In the genomic region with DNA sequence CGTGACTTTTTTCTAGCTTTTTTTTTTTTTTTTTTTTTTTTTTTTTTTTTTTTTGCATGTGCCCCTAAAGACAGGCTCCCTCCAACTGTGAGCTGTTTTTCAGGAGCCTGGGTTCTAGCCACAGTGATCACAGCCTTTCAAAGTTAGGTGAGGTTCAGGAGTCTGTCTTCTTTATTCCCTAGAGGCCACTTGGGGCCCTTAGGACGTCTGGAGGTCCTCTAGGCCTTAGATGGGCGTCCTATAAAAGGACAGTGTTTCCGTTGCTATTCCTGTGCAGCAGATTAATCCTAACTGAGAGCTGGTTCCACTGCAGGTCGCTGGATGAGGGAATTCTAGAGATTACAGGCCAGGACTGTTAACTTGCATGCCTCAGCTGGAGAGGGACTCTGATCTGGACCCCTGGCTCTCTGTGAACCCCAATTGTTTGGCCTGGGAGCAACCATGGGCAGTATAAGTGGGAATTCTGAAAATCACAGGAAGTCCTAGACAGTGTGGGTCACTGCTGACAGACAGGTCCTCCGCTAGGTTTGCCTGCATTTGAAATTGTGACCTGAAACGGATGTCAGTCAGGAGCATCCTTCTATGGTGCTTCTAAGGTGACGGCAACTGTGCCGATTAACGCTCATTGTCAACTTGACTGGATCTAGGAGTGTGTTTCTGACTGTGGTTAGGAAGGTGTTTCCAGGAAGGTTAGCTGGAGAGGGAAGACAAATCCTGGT, we compare ENCODE assay signal across 22 mouse cellular contexts. TPM values are rescaled to one million over a fixed set of nuclear protein-coding genes. Genes with fewer than 3 reads are reported as not detected.
DNase-seq lines count a peak whose midpoint lies in the region; ATAC-seq and TF ChIP-seq lines count a peak whose summit lies in the region.
"Had no signal": no experiment of that assay in that cellular context is flagged by ENCODE, and none has a peak within 500 bp of the region (broad histone marks: within the 10 kb centered on the region; RNA-seq: fewer than 3 reads in every experiment).

No protein-coding gene starts in this region.

- intact Hi-C loops in heart, postnatal 36 days (cut with DNase I): no loop called here

- H3K36me3 ChIP-seq in heart, embryonic 10.5 days: no peaks in the 10 kb centered on the region
- H3K36me3 ChIP-seq in kidney, embryonic 16.5 days (ENCODE audit: insufficient read depth, low read length): no peaks in the 10 kb centered on the region
- no peaks in the 10 kb centered on the region for H3K36me3 ChIP-seq in midbrain, embryonic 13.5 days
- no peaks in the 10 kb centered on the region for H3K36me3 ChIP-seq in midbrain, embryonic 16.5 days (ENCODE audit: control insufficient read depth, insufficient read depth, low read length)
- no peaks in the 10 kb centered on the region for H3K36me3 ChIP-seq in limb, embryonic 14.5 days (ENCODE audit: control insufficient read depth, insufficient read depth, low read length)
- H3K36me3 ChIP-seq: G1E; hindbrain, embryonic 13.5 days had no signal

- peaks cover 16% of the 10 kb centered on the region for H3K4me1 ChIP-seq in heart, embryonic 10.5 days
- no peaks in the 10 kb centered on the region; the same call in 1 of the 2 replicates for H3K4me1 ChIP-seq in kidney, embryonic 16.5 days (ENCODE audit: insufficient read depth, low read length)
- peaks cover 16% of the 10 kb centered on the region for H3K4me1 ChIP-seq in midbrain, embryonic 13.5 days (replicated peaks)
- no peaks in the 10 kb centered on the region; the same call in 1 of the 2 replicates for H3K4me1 ChIP-seq in midbrain, embryonic 16.5 days (ENCODE audit: control insufficient read depth, insufficient read depth, low read length)
- peaks cover 6% of the 10 kb centered on the region for H3K4me1 ChIP-seq in limb, embryonic 14.5 days (ENCODE audit: control insufficient read depth, insufficient read depth, low read length)

- 9% methylated on average over 10 of the region's 10 CpGs for WGBS in heart, embryonic 10.5 days
- 25% methylated on average over 10 of the region's 10 CpGs for WGBS in kidney, embryonic 16.5 days
- 9% methylated on average over 10 of the region's 10 CpGs for WGBS in midbrain, embryonic 13.5 days
- 15% methylated on average over 10 of the region's 10 CpGs for WGBS in midbrain, embryonic 16.5 days
- 24% methylated on average over 10 of the region's 10 CpGs for WGBS in limb, embryonic 14.5 days

- TF ChIP-seq POLR2A in limb, embryonic 14.5 days (IDR thresholded peaks at IDR 0.05; ENCODE audit: borderline replicate concordance, extremely low read depth, insufficient read depth, insufficient read length): no peak

- DNase-seq in heart, embryonic 10.5 days (ENCODE audit: low spot score): no peak
- DNase-seq in heart, postnatal 36 days: no peak
- DNase-seq in kidney, postnatal 4 days: no peak
- DNase-seq in limb, embryonic 14.5 days (ENCODE audit: low spot score): no peak
- DNase-seq in urinary bladder, postnatal 25 days (ENCODE audit: low spot score): no peak
- DNase-seq: adrenal gland, postnatal 25 days; B cell, adult 2 months; cerebellum, postnatal 14 days; forebrain, postnatal 0 days; kidney, postnatal 36 days; layer of hippocampus, postnatal 36 days; right cerebral cortex, postnatal 14 days; thymus, adult 18-20 months had no signal

- 0 out of 2 replicates have a peak overlapping the region, but pooled peaks have one; percentile 22 for H3K27ac ChIP-seq in heart, embryonic 10.5 days
- H3K27ac ChIP-seq in kidney, embryonic 16.5 days (ENCODE audit: low read length): no peak overlapping the region
- no peak overlapping the region for H3K27ac ChIP-seq in midbrain, embryonic 13.5 days
- no peak overlapping the region for H3K27ac ChIP-seq in midbrain, embryonic 16.5 days (ENCODE audit: low read length)
- H3K27ac ChIP-seq in limb, embryonic 14.5 days (replicated peaks; ENCODE audit: low read depth, low read length): no peak overlapping the region
- H3K27ac ChIP-seq: hindbrain, embryonic 13.5 days had no signal

- peak overlapping the region; percentile 40; the same call in 1 of the 2 replicates for H3K4me3 ChIP-seq in heart, embryonic 10.5 days
- H3K4me3 ChIP-seq in kidney, embryonic 16.5 days (ENCODE audit: low read length): no peak overlapping the region
- no peak overlapping the region for H3K4me3 ChIP-seq in midbrain, embryonic 13.5 days (replicated peaks)
- no peak overlapping the region for H3K4me3 ChIP-seq in midbrain, embryonic 16.5 days (ENCODE audit: low read depth, low read length)
- no peak overlapping the region for H3K4me3 ChIP-seq in limb, embryonic 14.5 days (replicated peaks; ENCODE audit: low read length)
- H3K4me3 ChIP-seq: hindbrain, embryonic 13.5 days; myocyte had no signal

- no peak overlapping the region for H3K9ac ChIP-seq in kidney, embryonic 16.5 days (replicated peaks; ENCODE audit: low read length)
- no peak overlapping the region for H3K9ac ChIP-seq in midbrain, embryonic 13.5 days (replicated peaks)
- no peak overlapping the region for H3K9ac ChIP-seq in midbrain, embryonic 16.5 days (ENCODE audit: low read depth, low read length)
- H3K9ac ChIP-seq in limb, embryonic 14.5 days (ENCODE audit: low read depth, low read length, severe bottlenecking): no peak overlapping the region
- H3K9ac ChIP-seq: forebrain, postnatal 0 days; hindbrain, embryonic 13.5 days had no signal

- no peaks in the 10 kb centered on the region for H3K9me3 ChIP-seq in heart, embryonic 10.5 days
- H3K9me3 ChIP-seq in kidney, embryonic 16.5 days (ENCODE audit: low read length): no peaks in the 10 kb centered on the region
- no peaks in the 10 kb centered on the region for H3K9me3 ChIP-seq in midbrain, embryonic 13.5 days
- no peaks in the 10 kb centered on the region for H3K9me3 ChIP-seq in midbrain, embryonic 16.5 days (replicated peaks; ENCODE audit: control insufficient read depth, low read length, poor library complexity, severe bottlenecking)
- H3K9me3 ChIP-seq in limb, embryonic 14.5 days (ENCODE audit: control insufficient read depth, low read length): no peaks in the 10 kb centered on the region
- H3K9me3 ChIP-seq: hindbrain, embryonic 13.5 days had no signal

- H3K4me2 ChIP-seq in kidney, embryonic 16.5 days (replicated peaks; ENCODE audit: low read depth, low read length): no peak overlapping the region
- H3K4me2 ChIP-seq in midbrain, embryonic 13.5 days (replicated peaks): no peak overlapping the region
- no peak overlapping the region for H3K4me2 ChIP-seq in midbrain, embryonic 16.5 days (ENCODE audit: low read length)
- H3K4me2 ChIP-seq in limb, embryonic 14.5 days (replicated peaks; ENCODE audit: low read depth, low read length, severe bottlenecking): peak overlapping the region; percentile 22; the same call in 1 of the 2 replicates
- H3K4me2 ChIP-seq: hindbrain, embryonic 13.5 days had no signal

- peaks cover 79% of the 10 kb centered on the region for H3K27me3 ChIP-seq in heart, embryonic 10.5 days (ENCODE audit: insufficient read depth, poor library complexity, severe bottlenecking)
- H3K27me3 ChIP-seq in kidney, embryonic 16.5 days (ENCODE audit: insufficient read depth, low read length): peaks cover 79% of the 10 kb centered on the region
- peaks cover 94% of the 10 kb centered on the region for H3K27me3 ChIP-seq in midbrain, embryonic 13.5 days
- H3K27me3 ChIP-seq in midbrain, embryonic 16.5 days (ENCODE audit: control insufficient read depth, insufficient read depth, low read depth, low read length): peaks cover 64% of the 10 kb centered on the region
- no peaks in the 10 kb centered on the region for H3K27me3 ChIP-seq in limb, embryonic 14.5 days (ENCODE audit: control insufficient read depth, insufficient read depth, low read length)

- 0 out of 2 replicates have a peak, but pooled peaks have one; percentile 27 for ATAC-seq in kidney, embryonic 16.5 days (ENCODE audit: low FRiP score, low TSS enrichment)
- ATAC-seq in midbrain, embryonic 13.5 days: 0 out of 2 replicates have a peak, but pooled peaks have one; percentile 19
- no peak for ATAC-seq in midbrain, embryonic 16.5 days
- ATAC-seq in limb, embryonic 14.5 days (ENCODE audit: low FRiP score, low read depth): no peak
- ATAC-seq: forebrain, postnatal 0 days; intestine, postnatal 0 days had no signal

RNA-seq across cellular contexts. Expression of a gene that starts 51.2 kb away (rescaled TPM):
- 0.06 TPM in 1 of 2 replicates, not detected in the other for polyA plus RNA-seq in heart, embryonic 10.5 days (2016; fragmentation: Nextera tagmentation; extraction: Ambion mirVana)
- total RNA-seq in heart, postnatal 36 days (2021): not detected
- polyA plus RNA-seq in kidney, embryonic 16.5 days (2015; fragmentation: Nextera tagmentation; extraction: Ambion mirVana): not detected in 2 replicates
- polyA plus RNA-seq in midbrain, embryonic 13.5 days (2015; fragmentation: Nextera tagmentation; extraction: Ambion mirVana): 78.5 and 84.6 TPM in 2 replicates
- polyA plus RNA-seq in midbrain, embryonic 16.5 days (2015; fragmentation: Nextera tagmentation; extraction: Ambion mirVana): 13.4 and 18.5 TPM in 2 replicates
- polyA plus RNA-seq in limb, embryonic 14.5 days (2012; rRNA removed): 3.4 and 4.0 TPM in 2 replicates
- 2.2 and 4.3 TPM in 2 replicates for polyA plus RNA-seq in limb, embryonic 14.5 days (2014; fragmentation: Nextera tagmentation; extraction: Ambion mirVana)
- total RNA-seq: adrenal gland, postnatal 25 days; gastrocnemius, adult 8-10 months; layer of hippocampus, postnatal 36 days had no signal
- polyA plus RNA-seq: G1E; intestine, postnatal 0 days; limb, embryonic 11.5 days; myocyte had no signal

Comparison
In these comparisons a context has a peak if more than half of its experiments do, and no peak if none do; other contexts are left out.
1. ATAC-seq: peak in kidney, embryonic 16.5 days (single experiment) and midbrain, embryonic 13.5 days (single experiment); none in midbrain, embryonic 16.5 days (single experiment) and limb, embryonic 14.5 days (single experiment).